Mouse (Mus musculus) neural tube, embryonic 11.5 days (tissue): ENCODE measurements around the gene Nck1. TPM values are rescaled to one million over a fixed set of nuclear protein-coding genes. Genes with fewer than 3 reads are reported as not detected.
A peak's percentile ranks its signal among the peaks of the same experiment; 100 is the strongest.

Experiments
- ATAC-seq: fragments of 200-750 bp; cut with Nextera tagmentation; 2 replicates; pipeline ENCODE4 v1.8.0; 2017; ENCODE audit warnings: moderate number of reproducible peaks, mild to moderate bottlenecking, moderate TSS enrichment, moderate library complexity; ENCODE audit not compliant: insufficient read depth, low FRiP score, low TSS enrichment
- DNase-seq: peaks from one replicate; pipeline ENCODE4 v3.0.0-alpha.2; 2015; ENCODE audit warnings: low spot score
- H3K27ac ChIP-seq: fragments of 300-500 bp; sonication (generic); 2 replicates; pipeline ENCODE4 v1.5.1; 2014; ENCODE audit warnings: low read depth, mild to moderate bottlenecking, low read length
- H3K27me3 ChIP-seq: fragments of 300-500 bp; sonication (generic); 2 replicates; pipeline ENCODE4 v1.6.1; 2014; ENCODE audit warnings: mild to moderate bottlenecking, low read length, mixed read lengths; ENCODE audit not compliant: control insufficient read depth, insufficient read depth
- H3K36me3 ChIP-seq: fragments of 300-500 bp; sonication (generic); 2 replicates; pipeline ENCODE4 v1.6.1; 2014; ENCODE audit warnings: mild to moderate bottlenecking, low read length, moderate library complexity, mixed read lengths; ENCODE audit not compliant: control insufficient read depth, insufficient read depth
- H3K4me1 ChIP-seq: fragments of 300-500 bp; sonication (generic); 2 replicates; pipeline ENCODE4 v1.6.1; 2014; ENCODE audit warnings: low read length, mixed read lengths; ENCODE audit not compliant: control insufficient read depth, insufficient read depth
- H3K4me2 ChIP-seq: fragments of 300-500 bp; sonication (generic); 2 replicates; pipeline ENCODE4 v1.6.1; 2014; ENCODE audit warnings: low read depth, mild to moderate bottlenecking, moderate library complexity
- H3K4me3 ChIP-seq: fragments of 300-500 bp; sonication (generic); 2 replicates; pipeline ENCODE4 v1.5.1; 2014; ENCODE audit warnings: low read depth, low read length
- H3K9ac ChIP-seq: fragments of 300-500 bp; sonication (generic); 2 replicates; pipeline ENCODE4 v1.6.1; 2014; ENCODE audit warnings: mild to moderate bottlenecking, low read length
- H3K9me3 ChIP-seq: fragments of 300-500 bp; sonication (generic); 2 replicates; pipeline ENCODE4 v1.6.1; 2016; ENCODE audit warnings: low read length; ENCODE audit not compliant: control insufficient read depth
- WGBS: fragments of 180-500 bp; shearing (Covaris S2); extraction: QIAGEN DNeasy Blood & Tissue Kit; methylation state at CpG from one replicate; pipeline ENCODE4 v1.1.7; 2014; 5-methylcytosine and 5-hydroxymethylcytosine counted together
- polyA plus RNA-seq: library from polyadenylated mRNA; unstranded; fragments of >200 nt; fragmentation: Nextera tagmentation; extraction: Ambion mirVana; gene quantifications from 2 replicates; pipeline ENCODE4 v1.2.1, GENCODE M21; 2014

The Nck1 gene
- polyA plus RNA-seq, 1 experiment from 2014 or later = 75.9 TPM

- Histone ChIP-seq H3K4me3 (no peak overlapping the region), H3K27me3 (no peaks in the 10 kb centered on the region), H3K9me3 (no peaks in the 10 kb centered on the region), H3K9ac (no peak overlapping the region), H3K27ac (no peak overlapping the region), H3K4me1 (no peaks in the 10 kb centered on the region), H3K36me3 (no peaks in the 10 kb centered on the region), H3K4me2 (no peak overlapping the region)
- no peak for ATAC-seq
- DNase-seq = peak; percentile 40
- WGBS = 0% methylated on average over 2 of the region's 2 CpGs
Measured at GRCm38 (mm10) chr9:100520586-100520985, 25.3 kb downstream of the Nck1 start.

GRCm38 (mm10) chr9:100520012-100520411, 25.9 kb downstream of the Nck1 start:
- no peak overlapping the region for H3K9ac ChIP-seq

GRCm38 (mm10) chr9:100507581-100507980, 38.4 kb downstream of the Nck1 start:
- ATAC-seq (no peak), DNase-seq (no peak)
- H3K4me2 ChIP-seq = no peak overlapping the region
- no peaks in the 10 kb centered on the region for H3K4me1 ChIP-seq
- H3K9ac ChIP-seq = no peak overlapping the region
- no peaks in the 10 kb centered on the region for H3K9me3 ChIP-seq
- H3K27ac ChIP-seq = no peak overlapping the region
- no peak overlapping the region for H3K4me3 ChIP-seq
- no peaks in the 10 kb centered on the region for H3K27me3 ChIP-seq
- H3K36me3 ChIP-seq = no peaks in the 10 kb centered on the region
- 82% methylated on average over 2 of the region's 2 CpGs for WGBS

More at GRCm38 (mm10) chr9:100520012-100520411, 25.9 kb downstream of the Nck1 start:
- no peaks in the 10 kb centered on the region for H3K27me3 ChIP-seq
- H3K4me2 ChIP-seq = no peak overlapping the region
- WGBS = 98% methylated on average over 3 of the region's 3 CpGs
- no peaks in the 10 kb centered on the region for H3K9me3 ChIP-seq
- H3K36me3 ChIP-seq = no peaks in the 10 kb centered on the region
- no peak overlapping the region for H3K4me3 ChIP-seq
- no peaks in the 10 kb centered on the region for H3K4me1 ChIP-seq
- no peak for DNase-seq
- no peak overlapping the region for H3K27ac ChIP-seq
- no peak for ATAC-seq

GRCm38 (mm10) chr9:100506652-100507051, 39.3 kb downstream of the Nck1 start:
- Histone ChIP-seq H3K27me3 (no peaks in the 10 kb centered on the region), H3K36me3 (no peaks in the 10 kb centered on the region), H3K4me2 (no peak overlapping the region), H3K9me3 (no peaks in the 10 kb centered on the region), H3K4me1 (no peaks in the 10 kb centered on the region), H3K9ac (no peak overlapping the region), H3K4me3 (no peak overlapping the region), H3K27ac (no peak overlapping the region)
- 77% methylated on average over 2 of the region's 2 CpGs for WGBS
- DNase-seq (no peak), ATAC-seq (no peak)

- Histone ChIP-seq H3K36me3 (no peaks in the 10 kb centered on the region), H3K4me1 (no peaks in the 10 kb centered on the region), H3K9ac (no peak overlapping the region), H3K27ac (no peak overlapping the region), H3K9me3 (no peaks in the 10 kb centered on the region), H3K4me3 (no peak overlapping the region), H3K4me2 (no peak overlapping the region), H3K27me3 (no peaks in the 10 kb centered on the region)
- no peak for DNase-seq
- no peak for ATAC-seq
- WGBS = 93% methylated on average over 4 of the region's 4 CpGs
Measured at GRCm38 (mm10) chr9:100505498-100505897, 40.4 kb downstream of the Nck1 start.

GRCm38 (mm10) chr9:100493611-100494261, 52.2 kb downstream of the Nck1 start:
- Histone ChIP-seq H3K4me3 (no peak overlapping the region), H3K4me1 (no peaks in the 10 kb centered on the region), H3K36me3 (no peaks in the 10 kb centered on the region), H3K4me2 (no peak overlapping the region), H3K9me3 (no peaks in the 10 kb centered on the region), H3K27ac (no peak overlapping the region), H3K27me3 (no peaks in the 10 kb centered on the region), H3K9ac (no peak overlapping the region)
- 91% methylated on average over 5 of the region's 5 CpGs for WGBS
- no peak for ATAC-seq
- no peak for DNase-seq

- Histone ChIP-seq H3K27ac (no peak overlapping the region), H3K9ac (no peak overlapping the region), H3K36me3 (no peaks in the 10 kb centered on the region), H3K9me3 (no peaks in the 10 kb centered on the region), H3K4me1 (no peaks in the 10 kb centered on the region), H3K27me3 (no peaks in the 10 kb centered on the region), H3K4me3 (no peak overlapping the region), H3K4me2 (no peak overlapping the region)
- DNase-seq = no peak
- ATAC-seq = no peak
- 90% methylated on average over 1 of the region's 1 CpGs for WGBS
Measured at GRCm38 (mm10) chr9:100491424-100491823, 54.5 kb downstream of the Nck1 start.

GRCm38 (mm10) chr9:100488969-100489368, 57.0 kb downstream of the Nck1 start:
- Histone ChIP-seq H3K27me3 (no peaks in the 10 kb centered on the region), H3K9ac (no peak overlapping the region), H3K9me3 (no peaks in the 10 kb centered on the region), H3K27ac (no peak overlapping the region), H3K4me1 (no peaks in the 10 kb centered on the region), H3K4me2 (no peak overlapping the region), H3K36me3 (no peaks in the 10 kb centered on the region), H3K4me3 (no peak overlapping the region)
- 98% methylated on average over 6 of the region's 6 CpGs for WGBS
- ATAC-seq = no peak
- DNase-seq = no peak

GRCm38 (mm10) chr9:100488056-100488713, 57.7 kb downstream of the Nck1 start:
- H3K36me3 ChIP-seq = no peaks in the 10 kb centered on the region
- DNase-seq (no peak), ATAC-seq (no peak)
- no peak overlapping the region for H3K27ac ChIP-seq
- H3K4me1 ChIP-seq = no peaks in the 10 kb centered on the region
- H3K4me2 ChIP-seq = no peak overlapping the region
- H3K4me3 ChIP-seq = no peak overlapping the region
- no peaks in the 10 kb centered on the region for H3K27me3 ChIP-seq
- 68% methylated on average over 7 of the region's 7 CpGs for WGBS
- H3K9ac ChIP-seq = no peak overlapping the region
- H3K9me3 ChIP-seq = no peaks in the 10 kb centered on the region
